Mouse (Mus musculus) cortical plate, adult 2 months (tissue): ENCODE results near the gene Wfdc10.

Experiments used
- CTCF ChIP-seq: fragments of 200-500 bp; IDR thresholded peaks from 2 replicates; pipeline ENCODE4 v1.5.1; 2011; ENCODE audit warnings: mild to moderate bottlenecking, control low read depth, low read length; ENCODE audit not compliant: insufficient read depth; ENCODE audit errors: extremely low read depth
- POLR2A ChIP-seq: fragments of 200-500 bp; IDR thresholded peaks from 2 replicates; pipeline ENCODE4 v1.6.1; 2011; ENCODE audit warnings: mild to moderate bottlenecking, low read length, control low read depth; ENCODE audit not compliant: insufficient read depth; ENCODE audit errors: extremely low read depth

DNA sequence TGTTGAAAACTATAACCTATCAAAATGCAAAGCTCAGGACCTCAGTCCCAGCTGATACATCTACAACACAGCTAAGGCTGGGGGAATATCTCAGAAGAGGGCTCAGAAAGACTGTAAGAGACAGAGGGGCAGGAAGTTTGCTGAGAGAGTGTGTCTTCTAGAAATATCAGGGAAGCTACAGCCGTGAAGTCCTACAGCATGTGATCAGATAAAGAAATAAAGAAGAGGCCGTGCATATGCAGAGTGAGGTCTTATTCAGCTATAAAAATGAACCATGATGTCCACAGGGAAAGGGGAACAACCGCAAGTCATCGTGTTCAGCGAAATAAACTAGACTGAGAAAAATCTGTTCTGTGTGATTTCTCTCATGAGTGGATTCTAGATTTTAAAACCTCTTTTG, 14.4 kb downstream of the Wfdc10 start:
- TF ChIP-seq CTCF (no peak), POLR2A (no peak)
